Mouse (Mus musculus) forebrain, embryonic 13.5 days (tissue): ENCODE measurements at regions not wholly inside any gene's neighbourhood (a gene's known extent, or its start where the extent isn't known, plus 50 kb on each side); places are given as distances from the start of the nearest gene placed in this dataset.

ENCODE experiments used
- ATAC-seq: fragments of 200-750 bp; cut with Nextera tagmentation; 2 replicates; pipeline ENCODE4 v1.8.0; 2017
- H3K27ac ChIP-seq: fragments of 300-500 bp; sonication (generic); 2 replicates; pipeline ENCODE4 v1.5.1; 2015; ENCODE audit warnings: inconsistent platforms, mild to moderate bottlenecking, moderate library complexity
- H3K27me3 ChIP-seq: fragments of 300-500 bp; sonication (generic); 2 replicates; pipeline ENCODE4 v1.6.1; 2015; ENCODE audit warnings: mild to moderate bottlenecking, inconsistent platforms
- H3K36me3 ChIP-seq: fragments of 300-500 bp; sonication (generic); 2 replicates; pipeline ENCODE4 v1.6.1; 2015; ENCODE audit warnings: mild to moderate bottlenecking, inconsistent platforms; ENCODE audit not compliant: poor library complexity, severe bottlenecking
- H3K4me1 ChIP-seq: fragments of 300-500 bp; sonication (generic); 2 replicates; pipeline ENCODE4 v1.6.1; 2015; ENCODE audit warnings: inconsistent platforms
- H3K4me2 ChIP-seq: fragments of 300-500 bp; sonication (generic); 2 replicates; pipeline ENCODE4 v1.6.1; 2015; ENCODE audit warnings: inconsistent platforms, mild to moderate bottlenecking, moderate library complexity
- H3K4me3 ChIP-seq: fragments of 300-500 bp; sonication (generic); 2 replicates; pipeline ENCODE4 v1.5.1; 2015; ENCODE audit warnings: mild to moderate bottlenecking, inconsistent platforms
- H3K9ac ChIP-seq: fragments of 300-500 bp; sonication (generic); 2 replicates; pipeline ENCODE4 v1.6.1; 2015; ENCODE audit warnings: mild to moderate bottlenecking, inconsistent platforms
- H3K9me3 ChIP-seq: fragments of 300-500 bp; sonication (generic); replicated peaks from 2 replicates; pipeline ENCODE4 v1.6.1; 2016; ENCODE audit warnings: inconsistent platforms
- WGBS: fragments of 180-500 bp; shearing (Covaris S2); methylation state at CpG from one replicate; pipeline ENCODE4 v1.1.7; 2015; 5-methylcytosine and 5-hydroxymethylcytosine counted together

DNA sequence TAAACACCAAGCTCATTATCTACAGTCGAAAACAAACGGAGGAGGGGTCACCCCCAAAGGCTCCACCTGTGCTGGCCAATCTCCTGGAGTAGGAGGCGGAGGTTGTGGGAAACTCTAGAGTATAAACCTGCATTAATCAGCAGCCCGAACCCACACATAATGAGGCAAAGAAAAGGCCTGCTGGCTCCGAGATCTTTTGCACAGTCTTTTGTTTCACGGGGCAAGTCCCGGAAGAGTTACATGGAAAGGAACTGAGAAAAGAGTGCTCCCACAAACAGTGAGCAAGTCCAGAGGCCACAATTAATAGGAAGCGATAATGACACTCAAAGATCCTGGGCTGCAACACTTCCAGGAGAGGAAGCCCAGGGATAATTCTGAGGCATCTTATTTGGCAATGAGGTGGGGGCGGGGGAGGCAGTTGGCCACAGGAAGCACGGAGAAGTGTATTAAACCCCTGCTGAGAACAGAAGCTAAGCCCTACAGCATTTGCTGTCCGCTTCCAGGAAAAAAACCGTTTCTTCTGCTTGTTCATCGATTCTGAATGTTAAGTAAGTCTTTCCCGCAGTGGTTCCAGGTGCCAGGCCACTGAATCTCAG, 59.1 kb upstream of the Mamdc2 start:
- peak; percentile 45 for ATAC-seq

More for the DNA sequence above, 59.1 kb upstream of the Mamdc2 start:
- H3K4me1 ChIP-seq, result peaks cover 14% of the 10 kb centered on the region
- peak overlapping the region; percentile 0; the same call in 1 of the 2 replicates for H3K4me3 ChIP-seq
- peak overlapping the region; percentile 45; the same call in 1 of the 2 replicates for H3K27ac ChIP-seq
- H3K36me3 ChIP-seq, result no peaks in the 10 kb centered on the region
- H3K9me3 ChIP-seq, result no peaks in the 10 kb centered on the region
- peak overlapping the region; percentile 36 for H3K4me2 ChIP-seq
- H3K27me3 ChIP-seq, result no peaks in the 10 kb centered on the region
- WGBS, result 2% methylated on average over 14 of the region's 14 CpGs
- peak overlapping the region; percentile 30; the same call in 1 of the 2 replicates for H3K9ac ChIP-seq
